Mouse (Mus musculus) neural tube, embryonic 15.5 days (tissue): ENCODE results near the gene Olfr341. TPM values are rescaled to one million over a fixed set of nuclear protein-coding genes. Genes with fewer than 3 reads are reported as not detected.

Experiments
- ATAC-seq: fragments of 200-750 bp; cut with Nextera tagmentation; 2 replicates; pipeline ENCODE4 v1.8.0; 2017; ENCODE audit warnings: mild to moderate bottlenecking, moderate TSS enrichment, moderate library complexity; ENCODE audit not compliant: low FRiP score
- H3K27ac ChIP-seq: fragments of 300-500 bp; sonication (generic); replicated peaks from 2 replicates; pipeline ENCODE4 v1.5.1; 2015; ENCODE audit warnings: mild to moderate bottlenecking, inconsistent platforms
- H3K27me3 ChIP-seq: fragments of 300-500 bp; sonication (generic); replicated peaks from 2 replicates; pipeline ENCODE4 v1.6.1; 2015; ENCODE audit warnings: inconsistent platforms
- H3K36me3 ChIP-seq: fragments of 300-500 bp; sonication (generic); 2 replicates; pipeline ENCODE4 v1.6.1; 2015; ENCODE audit warnings: inconsistent platforms
- H3K4me1 ChIP-seq: fragments of 300-500 bp; sonication (generic); 2 replicates; pipeline ENCODE4 v1.6.1; 2015; ENCODE audit warnings: inconsistent platforms
- H3K4me2 ChIP-seq: fragments of 300-500 bp; sonication (generic); 2 replicates; pipeline ENCODE4 v1.6.1; 2015; ENCODE audit warnings: inconsistent platforms, mild to moderate bottlenecking, moderate library complexity
- H3K4me3 ChIP-seq: fragments of 300-500 bp; sonication (generic); replicated peaks from 2 replicates; pipeline ENCODE4 v1.5.1; 2015; ENCODE audit warnings: mild to moderate bottlenecking, inconsistent platforms
- H3K9ac ChIP-seq: fragments of 300-500 bp; sonication (generic); replicated peaks from 2 replicates; pipeline ENCODE4 v1.6.1; 2015; ENCODE audit warnings: mild to moderate bottlenecking, inconsistent platforms
- H3K9me3 ChIP-seq: fragments of 300-500 bp; sonication (generic); replicated peaks from 2 replicates; pipeline ENCODE4 v1.6.1; 2016; ENCODE audit warnings: inconsistent platforms
- WGBS: fragments of 180-500 bp; shearing (Covaris S2); methylation state at CpG from one replicate; pipeline ENCODE4 v1.1.7; 2015; ENCODE audit warnings: mixed read lengths; 5-methylcytosine and 5-hydroxymethylcytosine counted together
- polyA plus RNA-seq: library from polyadenylated mRNA; unstranded; fragments of >200 nt; fragmentation: Nextera tagmentation; extraction: Ambion mirVana; gene quantifications from 2 replicates; pipeline ENCODE4 v1.2.1, GENCODE M21; 2015

Gene Olfr341
- not detected in 2 replicates for polyA plus RNA-seq

DNA sequence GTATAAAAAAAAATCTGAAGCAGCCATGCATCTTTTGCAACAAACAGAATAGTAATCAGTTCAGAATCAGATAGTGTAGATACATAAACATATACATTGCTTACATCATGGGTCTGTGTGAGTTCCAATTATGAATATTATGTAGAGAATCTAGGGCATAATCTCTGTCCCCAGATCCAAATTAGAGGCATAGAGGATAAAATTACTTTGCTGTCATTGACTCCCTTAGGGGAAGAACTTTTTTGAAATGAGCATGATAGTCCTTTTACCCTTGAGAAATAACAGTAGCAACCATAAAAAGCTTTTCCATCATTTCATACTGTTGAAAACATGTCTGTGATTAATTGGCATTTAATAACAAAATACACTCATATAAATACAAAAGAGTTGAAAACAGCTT lies at the start of gene Olfr341:
Gene Olfr341, minus strand, starts transcription at position 101 of the 400 bp plus-strand sequence.
- Histone ChIP-seq H3K4me3 (no peak within 1 kb of the TSS), H3K9ac (no peak within 1 kb of the TSS), H3K36me3 (no peaks in the 10 kb centered on the region), H3K4me2 (no peak within 1 kb of the TSS), H3K27me3 (no peaks in the 10 kb centered on the region), H3K27ac (no peak within 1 kb of the TSS), H3K9me3 (peaks cover 3% of the 10 kb centered on the region; the same call in 1 of the 2 replicates), H3K4me1 (no peaks in the 10 kb centered on the region)
- no peak for ATAC-seq

DNA sequence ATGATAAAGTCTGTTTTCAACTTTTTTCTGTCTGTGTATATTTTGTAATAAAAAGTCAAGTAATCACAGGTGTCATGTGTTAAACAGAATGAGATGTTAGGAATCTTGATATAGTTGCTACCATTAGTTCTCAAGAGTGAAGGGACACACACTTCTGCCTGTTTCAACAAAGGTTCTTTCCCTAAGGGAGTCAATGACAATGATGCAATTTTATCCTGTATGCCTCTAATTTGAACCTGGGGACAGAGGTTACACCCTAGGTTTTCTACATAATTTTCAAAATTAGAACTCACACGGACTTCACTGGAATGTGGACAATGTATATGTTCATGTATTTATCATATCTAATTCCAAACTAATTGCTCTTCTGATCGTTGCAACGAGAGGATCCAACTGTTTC lies 42.4 kb upstream of the Olfr341 start, which contains the start of gene Olfr342:
Gene Olfr342, plus strand, starts transcription at position 301 of the 400 bp plus-strand sequence.
- 72% methylated on average over 3 of the region's 3 CpGs for WGBS
- no peak within 1 kb of the TSS for H3K27ac ChIP-seq

DNA sequence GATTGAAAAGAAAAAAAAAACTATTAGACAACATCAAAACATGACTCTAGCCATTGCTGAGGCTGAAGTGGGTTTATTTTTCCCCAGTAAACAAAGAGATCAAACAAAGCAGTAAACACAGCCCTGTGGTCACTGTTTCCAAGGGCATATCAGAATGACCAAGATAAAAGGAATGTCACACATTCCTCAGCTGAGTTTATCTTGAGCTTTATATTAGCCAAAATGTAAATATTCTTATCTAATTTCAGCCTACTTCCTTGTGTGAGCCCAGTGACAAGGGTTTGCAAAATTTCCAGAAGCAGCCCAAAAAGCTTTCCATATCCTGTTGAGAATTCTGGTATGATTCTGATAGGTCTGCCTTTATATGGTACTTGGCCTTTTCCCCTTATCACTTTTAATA lies 8.6 kb downstream of the Olfr341 start:
- Histone ChIP-seq H3K4me1 (no peaks in the 10 kb centered on the region), H3K9me3 (peaks cover 10% of the 10 kb centered on the region), H3K36me3 (no peaks in the 10 kb centered on the region), H3K9ac (no peak overlapping the region), H3K4me2 (no peak overlapping the region), H3K4me3 (no peak overlapping the region), H3K27ac (no peak overlapping the region), H3K27me3 (no peaks in the 10 kb centered on the region)
- no peak for ATAC-seq

More for the DNA sequence above, 42.4 kb upstream of the Olfr341 start, which contains the start of gene Olfr342:
- no peak within 1 kb of the TSS for H3K9ac ChIP-seq
- H3K36me3 ChIP-seq = no peaks in the 10 kb centered on the region
- H3K4me3 ChIP-seq = no peak within 1 kb of the TSS
- no peaks in the 10 kb centered on the region for H3K27me3 ChIP-seq
- no peak within 1 kb of the TSS for H3K4me2 ChIP-seq
- no peaks in the 10 kb centered on the region for H3K4me1 ChIP-seq
- ATAC-seq = no peak
- H3K9me3 ChIP-seq = peaks cover 9% of the 10 kb centered on the region; the same call in 1 of the 2 replicates

DNA sequence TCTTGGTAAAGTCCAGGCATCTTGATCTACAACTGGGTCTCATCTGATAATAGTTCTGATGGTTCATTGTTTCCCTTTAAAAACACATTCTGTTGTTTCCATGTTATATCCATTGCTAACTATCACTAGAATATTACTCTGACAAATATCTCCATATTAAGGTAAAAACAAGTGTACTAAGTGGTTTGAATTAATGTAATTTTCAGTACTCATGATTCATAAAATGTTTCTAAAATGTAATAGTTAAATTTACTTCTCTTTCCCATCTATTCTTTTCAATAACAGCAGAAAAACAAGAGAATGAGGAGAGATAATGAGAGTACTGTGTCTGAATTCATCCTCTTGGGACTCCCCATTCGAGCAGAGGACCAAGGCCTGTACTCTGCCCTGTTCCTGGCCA lies 30.0 kb downstream of the Olfr341 start, which contains the start of gene Olfr340:
Gene Olfr340, plus strand, starts transcription at position 301 of the 400 bp plus-strand sequence.
- Histone ChIP-seq H3K27me3 (no peaks in the 10 kb centered on the region), H3K4me3 (no peak within 1 kb of the TSS), H3K9me3 (no peaks in the 10 kb centered on the region), H3K4me2 (no peak within 1 kb of the TSS), H3K9ac (no peak within 1 kb of the TSS), H3K27ac (no peak within 1 kb of the TSS), H3K36me3 (no peaks in the 10 kb centered on the region), H3K4me1 (no peaks in the 10 kb centered on the region)
- 61% methylated on average over 1 of the region's 1 CpGs for WGBS
- ATAC-seq = no peak

Other genes with a start within 250 kb of the Olfr341 start
- gene Olfr338, start 108.9 kb downstream of the Olfr341 start, polyA plus RNA-seq = 0.03 and 0.05 TPM in 2 replicates
- not detected in 2 replicates for gene Olfr339, start 63.5 kb downstream of the Olfr341 start, polyA plus RNA-seq
- gene Olfr340, start 29.9 kb downstream of the Olfr341 start, polyA plus RNA-seq = not detected in 2 replicates
- gene Olfr342, start 42.5 kb upstream of the Olfr341 start, polyA plus RNA-seq = not detected in 2 replicates
- not detected in 2 replicates for gene Olfr344, start 84.2 kb upstream of the Olfr341 start, polyA plus RNA-seq
- gene Olfr345, start 157.6 kb upstream of the Olfr341 start, polyA plus RNA-seq = not detected in 2 replicates
- not detected in 2 replicates for gene Olfr346, start 203.3 kb upstream of the Olfr341 start, polyA plus RNA-seq
- not detected in 2 replicates for gene Olfr347, start 249.4 kb upstream of the Olfr341 start, polyA plus RNA-seq